Comparison of ENCODE assay signal across 1 mouse cellular context in the genomic region with DNA sequence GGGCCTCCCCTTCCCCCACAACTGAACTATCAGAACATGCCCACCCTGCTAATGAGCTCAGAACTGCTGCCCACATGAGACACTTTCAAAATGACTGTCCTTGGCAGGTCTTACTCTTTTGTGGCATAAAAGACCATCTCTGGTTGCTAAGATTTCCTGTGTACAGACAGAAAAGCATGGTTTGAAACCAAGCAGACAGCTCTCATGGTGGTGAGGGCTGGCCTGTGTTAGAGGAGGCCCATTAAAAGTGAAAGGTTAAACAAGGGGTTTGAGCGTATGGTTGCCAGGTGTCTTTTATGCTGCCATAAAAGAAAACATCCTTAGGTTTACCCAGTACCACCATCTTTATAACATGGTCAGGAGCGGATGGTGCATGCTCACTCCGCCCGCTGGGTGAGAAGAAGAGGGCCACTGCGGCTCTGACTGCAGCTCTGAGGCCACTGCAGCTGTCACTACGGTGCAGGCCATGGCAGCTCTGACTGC.
TF ChIP-seq lines count a peak whose summit lies in the region.

No protein-coding gene starts in this region.

TF ChIP-seq in CH12.LX, 34 proteins besides CTCF, POLR2A, EP300 and RAD21 (continued from another document):
- TF ChIP-seq NELFE (IDR thresholded peaks at IDR 0.05; ENCODE audit: low read depth, low read length) (no peak), E2F4 (IDR thresholded peaks at IDR 0.05; ENCODE audit: insufficient replicate concordance, low read depth, low read length) (no peak), ELF1 (IDR thresholded peaks at IDR 0.05; ENCODE audit: low read depth, low read length) (0 out of 2 replicates have a peak, but pooled peaks have one; percentile 61), USF2 (conservative IDR thresholded peaks at IDR 0.05; ENCODE audit: low read depth, low read length) (no peak), RCOR1 (conservative IDR thresholded peaks at IDR 0.05; ENCODE audit: low read depth, low read length) (peak; percentile 98), CHD2 (IDR thresholded peaks at IDR 0.05; ENCODE audit: low read length) (peak; percentile 92), HCFC1 (IDR thresholded peaks at IDR 0.05; ENCODE audit: low read depth, low read length) (peak; percentile 21; the same call in 1 of the 2 replicates), MAZ (IDR thresholded peaks at IDR 0.05; ENCODE audit: low read depth, low read length) (peak; percentile 94), ETS1 (conservative IDR thresholded peaks at IDR 0.05; ENCODE audit: low read depth, low read length) (peak; percentile 97), UBTF (IDR thresholded peaks at IDR 0.05; ENCODE audit: low read depth, low read length) (no peak), TBP (conservative IDR thresholded peaks at IDR 0.05; ENCODE audit: low read depth, low read length) (no peak; the same call in 1 of the 2 replicates), SIN3A (IDR thresholded peaks at IDR 0.05; ENCODE audit: low read length) (peak; percentile 99), KAT2A (IDR thresholded peaks at IDR 0.05; ENCODE audit: insufficient replicate concordance, low read length) (no peak), USF1 (IDR thresholded peaks at IDR 0.05; ENCODE audit: low read depth, low read length) (no peak), PAX5 (IDR thresholded peaks at IDR 0.05; ENCODE audit: low read length) (no peak), MAFK (IDR thresholded peaks at IDR 0.05; ENCODE audit: insufficient replicate concordance, low read length) (peak; percentile 94), BHLHE40 (IDR thresholded peaks at IDR 0.05; ENCODE audit: low read depth, low read length) (peak; percentile 94), ZC3H11A (IDR thresholded peaks at IDR 0.05; ENCODE audit: low read depth, low read length) (no peak), JUND (conservative IDR thresholded peaks at IDR 0.05; ENCODE audit: low read depth, low read length) (peak; percentile 99), MEF2A (IDR thresholded peaks at IDR 0.05; ENCODE audit: borderline replicate concordance, low read depth, low read length) (peak; percentile 94), MXI1 (IDR thresholded peaks at IDR 0.05; ENCODE audit: low read depth, low read length) (peak; percentile 93; the same call in 1 of the 2 replicates), ZMIZ1 (IDR thresholded peaks at IDR 0.05; ENCODE audit: low read depth, low read length) (no peak), NRF1 (IDR thresholded peaks at IDR 0.05; ENCODE audit: low read depth, low read length) (no peak)
